Mouse (Mus musculus) stomach, postnatal 0 days (tissue): ENCODE results near the gene Hoxc5. TPM values are rescaled to one million over a fixed set of nuclear protein-coding genes. Genes with fewer than 3 reads are reported as not detected.

ENCODE experiments used
- ATAC-seq: fragments of 200-750 bp; cut with Nextera tagmentation; 2 replicates; pipeline ENCODE4 v1.8.0; 2017; ENCODE audit not compliant: low FRiP score, low TSS enrichment
- DNase-seq: peaks from one replicate; pipeline ENCODE4 v3.0.0-alpha.2; 2016; ENCODE audit warnings: low spot score
- H3K27ac ChIP-seq: fragments of 300-500 bp; sonication (generic); replicated peaks from 2 replicates; pipeline ENCODE4 v1.5.1; 2014; ENCODE audit warnings: mild to moderate bottlenecking, control low read depth
- H3K27me3 ChIP-seq: fragments of 300-500 bp; sonication (generic); 2 replicates; pipeline ENCODE4 v1.6.1; 2014; ENCODE audit warnings: low read length; ENCODE audit not compliant: control insufficient read depth, insufficient read depth
- H3K36me3 ChIP-seq: fragments of 300-500 bp; sonication (generic); 2 replicates; pipeline ENCODE4 v1.6.1; 2014; ENCODE audit warnings: low read length, mixed read lengths; ENCODE audit not compliant: control insufficient read depth, insufficient read depth
- H3K4me1 ChIP-seq: fragments of 300-500 bp; sonication (generic); replicated peaks from 2 replicates; pipeline ENCODE4 v1.6.1; 2014; ENCODE audit warnings: antibody characterized with exemption; ENCODE audit not compliant: control insufficient read depth, insufficient read depth
- H3K4me2 ChIP-seq: fragments of 300-500 bp; sonication (generic); replicated peaks from 2 replicates; pipeline ENCODE4 v1.6.1; 2014; ENCODE audit warnings: low read depth, mild to moderate bottlenecking, control low read depth, moderate library complexity
- H3K4me3 ChIP-seq: fragments of 300-500 bp; sonication (generic); 2 replicates; pipeline ENCODE4 v1.5.1; 2014; ENCODE audit warnings: low read depth, low read length, control low read depth
- H3K9ac ChIP-seq: fragments of 300-500 bp; sonication (generic); 2 replicates; pipeline ENCODE4 v1.6.1; 2014; ENCODE audit warnings: mild to moderate bottlenecking, low read length, control low read depth, mixed read lengths
- H3K9me3 ChIP-seq: fragments of 300-500 bp; sonication (generic); 2 replicates; pipeline ENCODE4 v1.6.1; 2016; ENCODE audit warnings: low read length; ENCODE audit not compliant: control insufficient read depth
- CTCF ChIP-seq: IDR thresholded peaks from 2 replicates; pipeline ENCODE4 v1.5.1; 2016; ENCODE audit warnings: antibody characterized with exemption, low read depth, mild to moderate bottlenecking, moderate library complexity
- EP300 ChIP-seq: optimal IDR thresholded peaks from 2 replicates; pipeline ENCODE3; 2016; ENCODE audit warnings: antibody characterized with exemption
- WGBS: fragments of 180-500 bp; shearing (Covaris S2); extraction: QIAGEN DNeasy Blood & Tissue Kit; methylation state at CpG from one replicate; pipeline ENCODE4 v1.1.7; 2014; 5-methylcytosine and 5-hydroxymethylcytosine counted together
- polyA plus RNA-seq: library from polyadenylated mRNA; unstranded; fragments of >200 nt; fragmentation: Nextera tagmentation; extraction: Ambion mirVana; gene quantifications from 2 replicates; pipeline ENCODE4 v1.2.1, GENCODE M21; 2015

Gene Hoxc5
- polyA plus RNA-seq, 1 experiment from 2014 or later: 18.0 TPM

DNA sequence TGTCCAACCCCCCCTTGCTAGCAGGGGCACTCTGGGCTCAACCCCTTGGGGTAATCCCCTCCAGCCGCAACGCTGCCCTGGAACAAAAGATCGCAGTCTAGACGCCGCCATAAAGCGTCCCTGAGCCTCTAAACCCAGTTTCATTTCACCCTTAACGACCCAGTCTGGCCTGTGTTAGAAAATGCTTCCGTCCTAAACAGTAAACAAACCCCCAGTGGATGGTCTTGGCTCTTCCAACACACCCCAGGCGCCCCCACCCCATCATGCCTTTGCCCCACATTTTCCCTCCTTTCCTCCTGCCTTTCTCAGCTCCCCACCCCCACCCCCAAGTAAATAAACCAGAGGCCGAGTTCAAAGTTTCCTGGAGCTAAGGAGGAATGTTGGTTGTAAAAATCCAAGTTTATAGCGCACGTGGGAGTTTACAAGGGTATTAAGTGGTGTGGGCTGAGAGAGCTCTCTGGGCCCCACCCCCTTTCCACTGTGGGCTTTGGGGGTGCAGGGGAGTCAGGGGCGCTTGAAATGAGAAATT lies 7.5 kb upstream of the Hoxc5 start:
- no peak for DNase-seq
- WGBS: 3% methylated on average over 13 of the region's 13 CpGs

DNA sequence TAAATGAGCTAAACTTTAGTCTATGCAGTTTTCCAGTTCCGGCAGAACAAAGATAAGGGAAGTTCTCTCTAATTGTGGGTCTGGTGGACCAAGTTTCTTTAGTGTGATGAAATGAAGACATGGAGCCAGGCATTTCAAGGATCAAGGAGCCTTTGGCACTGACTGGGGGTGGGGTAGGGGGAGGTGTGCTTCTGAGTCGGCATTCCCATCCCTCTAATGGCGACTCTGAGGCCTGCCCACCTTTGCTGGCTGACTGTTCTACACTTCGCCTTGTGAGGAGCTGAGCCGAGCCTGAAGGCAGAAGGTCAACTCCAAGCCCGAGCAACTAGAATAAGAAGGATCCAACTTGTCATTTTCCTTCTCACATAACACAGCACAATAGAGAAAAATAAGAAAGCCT lies 5.5 kb upstream of the Hoxc5 start:
- Histone ChIP-seq H3K36me3 (no peaks in the 10 kb centered on the region), H3K9me3 (no peaks in the 10 kb centered on the region), H3K27me3 (peaks cover 45% of the 10 kb centered on the region), H3K27ac (no peak overlapping the region), H3K4me2 (no peak overlapping the region), H3K4me1 (no peaks in the 10 kb centered on the region), H3K4me3 (no peak overlapping the region), H3K9ac (no peak overlapping the region)
- WGBS: 3% methylated on average over 6 of the region's 6 CpGs
- DNase-seq (no peak), ATAC-seq (no peak)
- TF ChIP-seq CTCF (no peak), EP300 (no peak)

More for the DNA sequence above, 7.5 kb upstream of the Hoxc5 start:
- ATAC-seq: no peak
- Histone ChIP-seq H3K27me3 (peaks cover 35% of the 10 kb centered on the region), H3K4me3 (no peak overlapping the region), H3K27ac (no peak overlapping the region), H3K9me3 (no peaks in the 10 kb centered on the region), H3K4me2 (no peak overlapping the region), H3K36me3 (no peaks in the 10 kb centered on the region), H3K9ac (no peak overlapping the region), H3K4me1 (no peaks in the 10 kb centered on the region)
- no peak for TF ChIP-seq CTCF

DNA sequence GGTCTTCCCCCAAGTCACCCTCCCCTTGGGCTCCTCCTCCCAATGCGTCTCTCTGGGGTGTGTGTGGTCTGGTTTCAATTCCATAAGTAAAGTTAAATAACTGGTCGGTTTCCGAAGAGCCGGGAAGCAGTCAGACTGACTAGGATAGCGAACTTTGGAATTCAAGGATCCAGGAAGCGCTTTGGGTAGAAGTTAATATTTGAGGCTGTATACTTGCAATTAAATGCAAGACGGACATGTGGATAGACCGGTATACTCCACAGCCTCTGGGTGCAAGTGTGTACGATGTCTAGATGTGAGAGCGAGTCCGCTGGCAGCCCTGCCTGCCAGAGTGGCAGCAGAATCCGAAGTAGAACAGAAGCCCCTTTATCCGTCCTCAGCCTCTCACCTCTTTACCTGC lies 4.8 kb upstream of the Hoxc5 start:
- TF ChIP-seq CTCF (no peak), EP300 (no peak)
- no peak overlapping the region for H3K9ac ChIP-seq
- no peaks in the 10 kb centered on the region for H3K9me3 ChIP-seq
- H3K4me2 ChIP-seq: no peak overlapping the region
- 2% methylated on average over 13 of the region's 13 CpGs for WGBS
- H3K4me3 ChIP-seq: no peak overlapping the region
- H3K27ac ChIP-seq: no peak overlapping the region
- peaks cover 46% of the 10 kb centered on the region for H3K27me3 ChIP-seq
- no peak for ATAC-seq
- H3K36me3 ChIP-seq: no peaks in the 10 kb centered on the region
- H3K4me1 ChIP-seq: no peaks in the 10 kb centered on the region
- no peak for DNase-seq

DNA sequence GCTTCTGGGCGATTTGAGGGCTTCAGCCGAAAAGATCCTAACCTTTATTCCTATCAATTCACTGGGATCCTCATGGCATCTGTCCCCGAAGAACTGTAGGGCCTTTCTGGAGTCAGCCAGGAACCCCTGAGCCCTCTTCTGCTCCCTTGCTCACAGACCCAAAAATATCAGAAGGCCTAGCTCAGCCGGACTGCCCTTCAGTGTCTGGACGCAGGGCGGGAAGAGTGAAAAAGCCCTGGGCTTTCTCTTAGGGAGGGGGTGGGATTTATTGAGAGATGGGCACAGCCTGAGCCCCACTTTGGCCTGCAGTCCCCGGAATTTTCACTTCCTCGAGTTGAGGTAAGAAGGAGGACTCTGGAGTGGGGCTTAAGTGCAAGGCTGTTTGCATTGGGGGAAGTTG lies 4.0 kb upstream of the Hoxc5 start:
- H3K36me3 ChIP-seq: no peaks in the 10 kb centered on the region
- DNase-seq: no peak
- H3K9ac ChIP-seq: no peak overlapping the region
- H3K27ac ChIP-seq: no peak overlapping the region
- H3K4me2 ChIP-seq: no peak overlapping the region
- no peak overlapping the region for H3K4me3 ChIP-seq
- H3K4me1 ChIP-seq: no peaks in the 10 kb centered on the region
- H3K9me3 ChIP-seq: no peaks in the 10 kb centered on the region
- ATAC-seq: no peak
- H3K27me3 ChIP-seq: peaks cover 49% of the 10 kb centered on the region
- WGBS: 4% methylated on average over 8 of the region's 8 CpGs
- TF ChIP-seq EP300 (no peak), CTCF (no peak)

DNA sequence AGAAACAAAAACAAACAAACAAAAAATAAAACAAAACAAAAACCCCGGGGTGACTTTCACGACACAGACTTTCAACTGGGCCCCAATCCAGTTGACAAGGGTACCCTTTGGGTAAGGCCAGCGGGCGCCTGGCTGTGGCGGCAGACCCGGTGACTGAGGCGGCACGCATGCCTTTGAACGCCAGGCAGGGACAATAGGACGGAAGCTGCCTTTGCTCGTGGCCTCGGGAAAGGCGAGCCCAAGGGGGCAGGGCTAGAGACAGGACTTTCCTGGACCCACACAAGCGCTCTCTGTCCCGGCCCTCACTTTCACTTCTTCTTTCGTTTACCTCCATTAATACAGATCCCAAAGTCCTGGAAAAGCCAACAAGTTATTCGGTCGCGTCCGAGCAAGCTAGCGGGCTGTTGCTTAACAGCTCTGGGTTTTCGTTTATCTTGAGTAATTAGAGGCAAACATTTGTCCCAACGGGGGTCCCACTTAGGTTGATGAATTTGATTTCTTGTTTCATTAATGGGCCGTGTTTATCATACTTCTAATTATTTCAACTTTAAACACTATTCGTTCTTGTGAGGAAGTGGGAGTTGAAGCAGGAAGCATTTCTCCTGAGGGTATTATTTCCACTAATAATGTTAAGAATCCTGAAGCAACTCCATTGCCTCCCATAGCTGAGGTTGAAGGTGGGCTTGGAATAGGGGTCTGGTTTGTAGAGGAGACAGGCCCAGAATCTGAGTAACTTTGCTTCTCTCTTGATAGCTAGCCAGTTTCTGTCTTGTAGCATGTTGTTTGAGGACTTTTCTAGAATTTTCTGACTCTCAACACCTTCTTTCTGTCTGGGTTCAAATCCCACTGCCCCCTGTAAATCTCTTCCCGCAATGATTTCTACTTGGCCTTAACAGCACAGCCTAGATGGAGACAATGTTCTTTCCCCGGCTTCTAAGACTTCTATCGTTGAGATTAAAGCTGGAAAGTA lies 3.3 kb upstream of the Hoxc5 start:
- TF ChIP-seq CTCF: no peak
- no peak for TF ChIP-seq EP300
- Histone ChIP-seq H3K4me1 (no peaks in the 10 kb centered on the region), H3K4me2 (no peak overlapping the region), H3K27me3 (peaks cover 52% of the 10 kb centered on the region), H3K36me3 (no peaks in the 10 kb centered on the region), H3K9ac (no peak overlapping the region), H3K9me3 (no peaks in the 10 kb centered on the region), H3K27ac (no peak overlapping the region), H3K4me3 (no peak overlapping the region)
- ATAC-seq (no peak), DNase-seq (no peak)
- 4% methylated on average over 28 of the region's 28 CpGs for WGBS
